In genomic region chr16:29635780-29636179, GRCm38 (mm10) we compare ENCODE assay signal across 22 mouse cellular contexts. TPM values are rescaled to one million over a fixed set of nuclear protein-coding genes. Genes with fewer than 3 reads are reported as not detected.
DNase-seq lines count a peak whose midpoint lies in the region; ATAC-seq and TF ChIP-seq lines count a peak whose summit lies in the region.
"Had no signal": no experiment of that assay in that cellular context is flagged by ENCODE, and none has a peak within 500 bp of the region (broad histone marks: within the 10 kb centered on the region; RNA-seq: fewer than 3 reads in every experiment).

No protein-coding gene starts in this region.

- ATAC-seq in intestine, postnatal 0 days = no peak
- no peak for ATAC-seq in intestine, embryonic 16.5 days
- no peak for ATAC-seq in forebrain, postnatal 0 days
- ATAC-seq: Patski had no signal

- peaks cover 52% of the 10 kb centered on the region for H3K36me3 ChIP-seq in intestine, postnatal 0 days (ENCODE audit: control insufficient read depth, insufficient read depth)
- H3K36me3 ChIP-seq in intestine, embryonic 16.5 days (ENCODE audit: control insufficient read depth, insufficient read depth, low read length) = peaks cover 3% of the 10 kb centered on the region; the same call in 1 of the 2 replicates
- H3K36me3 ChIP-seq in forebrain, postnatal 0 days (ENCODE audit: insufficient read depth) = peaks cover 34% of the 10 kb centered on the region

- no peak overlapping the region for H3K9ac ChIP-seq in intestine, postnatal 0 days (ENCODE audit: low read depth, low read length)
- H3K9ac ChIP-seq in intestine, embryonic 16.5 days (ENCODE audit: low read depth, low read length) = no peak overlapping the region
- no peak overlapping the region for H3K9ac ChIP-seq in forebrain, postnatal 0 days
- H3K9ac ChIP-seq: neural tube, embryonic 13.5 days had no signal

- WGBS in intestine, postnatal 0 days = 57% methylated on average over 4 of the region's 4 CpGs
- WGBS in intestine, embryonic 16.5 days = 43% methylated on average over 4 of the region's 4 CpGs
- 24% methylated on average over 4 of the region's 4 CpGs for WGBS in forebrain, postnatal 0 days

- TF ChIP-seq CTCF in intestine, postnatal 0 days (IDR thresholded peaks at IDR 0.05; ENCODE audit: low read depth) = peak; percentile 20; the same call in 1 of the 2 replicates
- TF ChIP-seq CTCF in forebrain, postnatal 0 days (IDR thresholded peaks at IDR 0.05; ENCODE audit: low read depth) = peak; percentile 26; the same call in 1 of the 2 replicates

- no peak overlapping the region for H3K4me2 ChIP-seq in intestine, postnatal 0 days (replicated peaks; ENCODE audit: low read depth)
- H3K4me2 ChIP-seq in intestine, embryonic 16.5 days (ENCODE audit: low read depth, low read length) = no peak overlapping the region
- no peak overlapping the region for H3K4me2 ChIP-seq in forebrain, postnatal 0 days (ENCODE audit: low read depth)
- H3K4me2 ChIP-seq: heart, embryonic 11.5 days; liver, embryonic 11.5 days; neural tube, embryonic 13.5 days had no signal

- H3K27ac ChIP-seq in intestine, postnatal 0 days (ENCODE audit: low read depth, low read length) = no peak overlapping the region
- no peak overlapping the region for H3K27ac ChIP-seq in intestine, embryonic 16.5 days (ENCODE audit: low read length)
- no peak overlapping the region for H3K27ac ChIP-seq in forebrain, postnatal 0 days (ENCODE audit: low read depth, low read length)
- H3K27ac ChIP-seq: limb, embryonic 10.5 days; neural tube, embryonic 13.5 days had no signal

- no peaks in the 10 kb centered on the region for H3K27me3 ChIP-seq in intestine, postnatal 0 days (replicated peaks; ENCODE audit: control insufficient read depth, insufficient read depth, low read length)
- no peaks in the 10 kb centered on the region for H3K27me3 ChIP-seq in intestine, embryonic 16.5 days (replicated peaks; ENCODE audit: control insufficient read depth, insufficient read depth, low read length)
- no peaks in the 10 kb centered on the region for H3K27me3 ChIP-seq in forebrain, postnatal 0 days (ENCODE audit: insufficient read depth, low read length)
- H3K27me3 ChIP-seq: Patski had no signal

- no peaks in the 10 kb centered on the region for H3K4me1 ChIP-seq in intestine, postnatal 0 days (replicated peaks; ENCODE audit: control insufficient read depth, insufficient read depth, low read length)
- no peaks in the 10 kb centered on the region for H3K4me1 ChIP-seq in intestine, embryonic 16.5 days (ENCODE audit: control insufficient read depth, insufficient read depth, low read length)
- no peaks in the 10 kb centered on the region for H3K4me1 ChIP-seq in forebrain, postnatal 0 days (ENCODE audit: insufficient read depth)

- H3K4me3 ChIP-seq in intestine, postnatal 0 days (ENCODE audit: low read depth, low read length) = no peak overlapping the region
- no peak overlapping the region for H3K4me3 ChIP-seq in intestine, embryonic 16.5 days (ENCODE audit: low read length)
- no peak overlapping the region for H3K4me3 ChIP-seq in forebrain, postnatal 0 days (ENCODE audit: low read depth, low read length)
- H3K4me3 ChIP-seq: erythroblast, embryonic 14.5 days; limb, embryonic 10.5 days; neural tube, embryonic 13.5 days had no signal

- no peaks in the 10 kb centered on the region for H3K9me3 ChIP-seq in intestine, postnatal 0 days (ENCODE audit: control insufficient read depth)
- H3K9me3 ChIP-seq in intestine, embryonic 16.5 days (ENCODE audit: control insufficient read depth, low read length) = no peaks in the 10 kb centered on the region
- no peaks in the 10 kb centered on the region for H3K9me3 ChIP-seq in forebrain, postnatal 0 days (ENCODE audit: low read length)
- H3K9me3 ChIP-seq: limb, embryonic 10.5 days; neural tube, embryonic 13.5 days had no signal

- peak; percentile 42 for DNase-seq in embryo, embryonic 11 days
- DNase-seq in forebrain, postnatal 0 days = no peak
- peak; percentile 66 for DNase-seq in retina, postnatal 1 day
- no peak for DNase-seq in spleen, postnatal 14 days (ENCODE audit: low spot score in 2 of 2)
- no peak for DNase-seq in gastrocnemius, adult 8-10 months (ENCODE audit: low spot score in 2 of 2)
- DNase-seq: adrenal gland, postnatal 25 days; cerebellum, adult 8-10 months; gastrocnemius, postnatal 36 days; kidney, adult 8-10 months; kidney, postnatal 36 days; layer of hippocampus, postnatal 36 days; lung, adult 2 months; lung, postnatal 36 days; right cerebral cortex, postnatal 25 days had no signal

RNA-seq across cellular contexts. Expression of gene Opa1, which starts 56.6 kb away (rescaled TPM):
- 21.2 and 21.9 TPM in 2 replicates for polyA plus RNA-seq in intestine, postnatal 0 days (2015; fragmentation: Nextera tagmentation; extraction: Ambion mirVana)
- 37.2 and 37.4 TPM in 2 replicates for polyA plus RNA-seq in intestine, embryonic 16.5 days (2015; fragmentation: Nextera tagmentation; extraction: Ambion mirVana)
- 95.0 and 99.9 TPM in 2 replicates for total RNA-seq in forebrain, postnatal 0 days (2014; rRNA removed)
- 30.7 and 42.8 TPM in 2 replicates for polyA plus RNA-seq in forebrain, postnatal 0 days (2015; fragmentation: Nextera tagmentation; extraction: Ambion mirVana)
- total RNA-seq in gastrocnemius, adult 8-10 months (2022) = 10 to 100 TPM; 73.2 to 92.0 (median 83.4) TPM

Comparison
In these comparisons a context has a peak if more than half of its experiments do, and no peak if none do; other contexts are left out.
1. DNase-seq: peak in embryo, embryonic 11 days (single experiment) and retina, postnatal 1 day (single experiment); none in forebrain, postnatal 0 days (single experiment), spleen, postnatal 14 days (0 of 2) and gastrocnemius, adult 8-10 months (0 of 2).